Mouse (Mus musculus): ENCODE results near the gene Gm16181. TPM values are rescaled to one million over a fixed set of nuclear protein-coding genes. Genes with fewer than 3 reads are reported as not detected.
A peak's percentile ranks its signal among the peaks of the same experiment; 100 is the strongest.

Gene Gm16181
- polyA plus RNA-seq, 1 experiment: not detected

GRCm38 (mm10) chr17:35178528-35178927, 42.1 kb upstream of the Gm16181 start:
- no peak overlapping the region for H3K4me3 ChIP-seq (ENCODE audit: insufficient read depth, low read depth, low read length)
- TF ChIP-seq POLR2A (IDR thresholded peaks at IDR 0.05; ENCODE audit: low read depth, low read length) (no peak), CTCF (conservative IDR thresholded peaks at IDR 0.05; ENCODE audit: insufficient read depth, insufficient read length, low read depth, low read length) (peak; percentile 97)
- H3K27ac ChIP-seq (ENCODE audit: insufficient read depth, low read depth, low read length): no peak overlapping the region
- WGBS: 17% methylated on average over 5 of the region's 5 CpGs
- 0 out of 2 replicates have a peak, but pooled peaks cover 3% of the 10 kb centered on the region for H3K4me1 ChIP-seq (ENCODE audit: control insufficient read depth, insufficient read depth, low read length)
- H3K36me3 ChIP-seq (ENCODE audit: control insufficient read depth, insufficient read depth, low read length): no peaks in the 10 kb centered on the region
- peak; percentile 77 for DNase-seq
- no peaks in the 10 kb centered on the region for H3K27me3 ChIP-seq (replicated peaks; ENCODE audit: control insufficient read depth, insufficient read depth, low read length)

GRCm38 (mm10) chr17:35180093-35180492, 40.5 kb upstream of the Gm16181 start:
- TF ChIP-seq POLR2A (IDR thresholded peaks at IDR 0.05; ENCODE audit: low read depth, low read length) (no peak), CTCF (conservative IDR thresholded peaks at IDR 0.05; ENCODE audit: insufficient read depth, insufficient read length, low read depth, low read length) (no peak)
- H3K4me1 ChIP-seq (ENCODE audit: control insufficient read depth, insufficient read depth, low read length): no peaks in the 10 kb centered on the region

GRCm38 (mm10) chr17:35185639-35186611, 34.7 kb upstream of the Gm16181 start:
- no peaks in the 10 kb centered on the region for H3K27me3 ChIP-seq (replicated peaks; ENCODE audit: control insufficient read depth, insufficient read depth, low read length)
- TF ChIP-seq CTCF (conservative IDR thresholded peaks at IDR 0.05; ENCODE audit: insufficient read depth, insufficient read length, low read depth, low read length): no peak
- no peak for TF ChIP-seq POLR2A (IDR thresholded peaks at IDR 0.05; ENCODE audit: low read depth, low read length)
- 7% methylated on average over 16 of the region's 18 CpGs for WGBS
- peak overlapping the region; percentile 42 for H3K4me3 ChIP-seq (ENCODE audit: insufficient read depth, low read depth, low read length)
- H3K4me1 ChIP-seq (ENCODE audit: control insufficient read depth, insufficient read depth, low read length): no peaks in the 10 kb centered on the region
- no peaks in the 10 kb centered on the region for H3K36me3 ChIP-seq (ENCODE audit: control insufficient read depth, insufficient read depth, low read length)
- DNase-seq: peak; percentile 76
- H3K27ac ChIP-seq (ENCODE audit: insufficient read depth, low read depth, low read length): peak overlapping the region; percentile 15; the same call in 1 of the 2 replicates

More at GRCm38 (mm10) chr17:35180093-35180492, 40.5 kb upstream of the Gm16181 start:
- H3K27ac ChIP-seq (ENCODE audit: insufficient read depth, low read depth, low read length): no peak overlapping the region
- no peak for DNase-seq
- no peaks in the 10 kb centered on the region for H3K27me3 ChIP-seq (replicated peaks; ENCODE audit: control insufficient read depth, insufficient read depth, low read length)
- WGBS: 88% methylated on average over 5 of the region's 5 CpGs
- no peak overlapping the region for H3K4me3 ChIP-seq (ENCODE audit: insufficient read depth, low read depth, low read length)
- no peaks in the 10 kb centered on the region for H3K36me3 ChIP-seq (ENCODE audit: control insufficient read depth, insufficient read depth, low read length)

DNA sequence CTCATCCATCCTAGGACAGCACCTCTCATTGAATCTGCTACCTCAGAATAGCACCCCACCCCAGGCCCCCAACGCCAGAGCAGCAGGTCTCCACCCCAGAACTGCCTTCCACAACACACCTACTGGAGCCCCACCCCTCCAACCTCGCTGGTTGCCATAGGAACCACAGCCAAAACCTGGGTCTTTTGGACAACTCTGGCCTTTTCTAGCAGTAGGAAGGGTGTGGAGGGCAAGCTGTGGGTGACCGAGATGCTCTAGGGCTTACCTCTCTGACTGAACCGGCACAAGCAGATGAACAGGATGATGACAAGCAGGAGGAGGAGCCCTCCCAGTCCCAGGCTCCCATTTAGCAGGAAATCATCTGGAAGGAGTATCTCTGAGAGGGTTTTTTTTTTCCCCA, 34.0 kb upstream of the Gm16181 start:
- Histone ChIP-seq H3K27ac (ENCODE audit: insufficient read depth, low read depth, low read length) (no peak overlapping the region), H3K4me1 (ENCODE audit: control insufficient read depth, insufficient read depth, low read length) (no peaks in the 10 kb centered on the region)

DNA sequence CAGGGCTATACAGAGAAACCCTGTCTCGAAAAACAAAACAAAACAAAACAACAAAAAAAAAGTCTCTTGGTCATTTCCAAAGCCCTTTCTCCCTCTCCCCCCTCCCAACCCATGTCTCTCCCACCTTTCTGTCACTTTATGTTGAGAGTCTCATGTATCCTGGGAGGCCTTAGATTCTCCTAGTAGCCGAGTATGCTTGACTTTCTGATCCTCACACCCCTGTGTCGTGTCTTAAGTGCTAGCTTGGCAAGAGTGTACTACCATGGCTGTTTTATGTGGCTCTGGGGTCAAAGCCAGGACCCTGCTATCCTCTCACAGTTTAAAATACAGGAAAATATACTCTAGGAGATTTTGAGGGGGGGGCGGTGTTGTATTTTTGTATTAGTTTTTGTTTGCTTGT, 33.3 kb upstream of the Gm16181 start:
- TF ChIP-seq CTCF (conservative IDR thresholded peaks at IDR 0.05; ENCODE audit: insufficient read depth, insufficient read length, low read depth, low read length): no peak
- no peak for TF ChIP-seq POLR2A (IDR thresholded peaks at IDR 0.05; ENCODE audit: low read depth, low read length)
- H3K27me3 ChIP-seq (replicated peaks; ENCODE audit: control insufficient read depth, insufficient read depth, low read length): no peaks in the 10 kb centered on the region
- no peaks in the 10 kb centered on the region for H3K36me3 ChIP-seq (ENCODE audit: control insufficient read depth, insufficient read depth, low read length)
- H3K4me3 ChIP-seq (ENCODE audit: insufficient read depth, low read depth, low read length): no peak overlapping the region
- WGBS: 63% methylated on average over 4 of the region's 4 CpGs
- DNase-seq: no peak
- no peak overlapping the region for H3K27ac ChIP-seq (ENCODE audit: insufficient read depth, low read depth, low read length)
- H3K4me1 ChIP-seq (ENCODE audit: control insufficient read depth, insufficient read depth, low read length): no peaks in the 10 kb centered on the region

More for the DNA sequence above, 34.0 kb upstream of the Gm16181 start:
- Histone ChIP-seq H3K27me3 (replicated peaks; ENCODE audit: control insufficient read depth, insufficient read depth, low read length) (no peaks in the 10 kb centered on the region), H3K4me3 (ENCODE audit: insufficient read depth, low read depth, low read length) (peak overlapping the region; percentile 42; the same call in 1 of the 2 replicates), H3K36me3 (ENCODE audit: control insufficient read depth, insufficient read depth, low read length) (no peaks in the 10 kb centered on the region)
- WGBS: 6% methylated on average over 4 of the region's 4 CpGs
- TF ChIP-seq POLR2A (IDR thresholded peaks at IDR 0.05; ENCODE audit: low read depth, low read length): no peak
- no peak for TF ChIP-seq CTCF (conservative IDR thresholded peaks at IDR 0.05; ENCODE audit: insufficient read depth, insufficient read length, low read depth, low read length)
- DNase-seq: no peak

GRCm38 (mm10) chr17:35187959-35188610, 32.5 kb upstream of the Gm16181 start, which contains the start of gene Lst1:
Gene Lst1, minus strand, starts transcription at chr17:35188439.
- WGBS: 80% methylated on average over 7 of the region's 7 CpGs
- no peak for DNase-seq
- TF ChIP-seq CTCF (conservative IDR thresholded peaks at IDR 0.05; ENCODE audit: insufficient read depth, insufficient read length, low read depth, low read length) (no peak), POLR2A (IDR thresholded peaks at IDR 0.05; ENCODE audit: low read depth, low read length) (no peak)
- Histone ChIP-seq H3K4me1 (ENCODE audit: control insufficient read depth, insufficient read depth, low read length) (no peaks in the 10 kb centered on the region), H3K27me3 (replicated peaks; ENCODE audit: control insufficient read depth, insufficient read depth, low read length) (no peaks in the 10 kb centered on the region), H3K27ac (ENCODE audit: insufficient read depth, low read depth, low read length) (no peak within 1 kb of the TSS), H3K36me3 (ENCODE audit: control insufficient read depth, insufficient read depth, low read length) (no peaks in the 10 kb centered on the region), H3K4me3 (ENCODE audit: insufficient read depth, low read depth, low read length) (no peak within 1 kb of the TSS)

- H3K4me3 ChIP-seq (ENCODE audit: insufficient read depth, low read depth, low read length): no peak overlapping the region
- 68% methylated on average over 1 of the region's 1 CpGs for WGBS
- TF ChIP-seq POLR2A (IDR thresholded peaks at IDR 0.05; ENCODE audit: low read depth, low read length): no peak
- TF ChIP-seq CTCF (conservative IDR thresholded peaks at IDR 0.05; ENCODE audit: insufficient read depth, insufficient read length, low read depth, low read length): no peak
- DNase-seq: no peak
- no peaks in the 10 kb centered on the region for H3K4me1 ChIP-seq (ENCODE audit: control insufficient read depth, insufficient read depth, low read length)
- H3K27me3 ChIP-seq (replicated peaks; ENCODE audit: control insufficient read depth, insufficient read depth, low read length): no peaks in the 10 kb centered on the region
- H3K27ac ChIP-seq (ENCODE audit: insufficient read depth, low read depth, low read length): no peak overlapping the region
- no peaks in the 10 kb centered on the region for H3K36me3 ChIP-seq (ENCODE audit: control insufficient read depth, insufficient read depth, low read length)
Observed at GRCm38 (mm10) chr17:35189186-35189585, 31.4 kb upstream of the Gm16181 start.

All from kidney, adult 2 months (tissue).